Mouse (Mus musculus) 3T3-L1 (cell line): ENCODE measurements around the gene Cldn4.

Experiments
- DNase-seq: peaks from one replicate; pipeline ENCODE4 v3.0.0-alpha.2; 2015; ENCODE audit warnings: low read depth, low spot score

The Cldn4 gene

GRCm38 (mm10) chr5:134932903-134933276, 13.8 kb downstream of the Cldn4 start:
- DNase-seq = peak; percentile 92

DNA sequence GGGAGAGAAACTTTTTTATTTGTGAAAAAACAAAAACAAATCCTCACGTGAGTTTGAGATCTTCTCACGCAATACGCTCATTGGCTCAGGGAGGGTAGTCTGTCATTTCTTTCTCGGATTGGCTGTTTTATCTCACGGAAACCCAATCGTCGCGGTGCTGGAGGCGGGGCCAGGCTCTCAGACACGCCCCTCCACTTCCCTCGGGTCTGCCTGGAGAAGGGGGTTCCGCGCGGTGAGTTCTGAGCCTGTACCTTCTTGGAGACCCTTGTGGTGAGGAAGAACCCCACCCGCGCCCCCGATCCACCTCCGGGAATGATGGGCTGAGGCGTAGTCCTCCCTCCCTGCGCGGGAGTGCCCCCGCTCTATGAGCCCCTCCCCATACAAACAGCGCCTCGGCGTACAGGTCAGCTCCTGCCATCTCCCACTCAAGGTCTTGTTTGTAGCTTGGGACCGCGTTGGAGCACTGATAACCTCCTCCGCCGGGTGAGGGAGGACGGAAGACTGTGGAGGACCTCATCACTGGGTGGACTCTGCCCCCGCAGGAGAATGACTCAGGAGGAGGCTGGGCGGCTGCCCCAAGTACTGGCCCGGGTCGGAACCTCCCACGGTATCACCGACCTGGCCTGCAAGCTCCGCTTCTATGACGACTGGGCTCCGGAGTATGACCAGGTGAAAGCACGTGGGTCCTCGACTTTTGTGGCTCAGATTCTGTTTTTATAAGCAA, 14.4 kb downstream of the Cldn4 start, which contains the start of gene Mettl27:
Gene Mettl27, plus strand, starts transcription at position 190 of the 724 bp plus-strand sequence.
- DNase-seq = peak; percentile 94

DNA sequence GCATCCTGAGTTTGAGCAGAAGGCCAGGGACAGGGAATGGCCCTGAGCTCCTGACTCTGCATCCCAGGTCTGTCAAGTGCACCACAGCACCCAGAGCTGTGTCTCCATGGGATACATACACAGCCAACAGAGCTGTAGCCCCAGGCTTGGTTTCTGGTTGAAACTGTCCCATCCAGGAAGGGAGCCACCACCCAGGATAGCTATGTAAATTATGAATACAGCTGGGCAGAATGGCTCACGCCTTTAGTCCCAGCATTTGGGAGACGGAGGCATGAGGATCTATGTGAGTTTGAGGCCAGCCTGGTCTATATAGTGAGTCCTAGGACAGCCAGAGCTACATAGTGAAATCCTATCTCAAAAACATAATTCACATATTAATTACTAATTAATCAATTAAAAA, 16.7 kb downstream of the Cldn4 start:
- no peak for DNase-seq

GRCm38 (mm10) chr5:134926726-134927125, 20.0 kb downstream of the Cldn4 start:
- no peak for DNase-seq

DNA sequence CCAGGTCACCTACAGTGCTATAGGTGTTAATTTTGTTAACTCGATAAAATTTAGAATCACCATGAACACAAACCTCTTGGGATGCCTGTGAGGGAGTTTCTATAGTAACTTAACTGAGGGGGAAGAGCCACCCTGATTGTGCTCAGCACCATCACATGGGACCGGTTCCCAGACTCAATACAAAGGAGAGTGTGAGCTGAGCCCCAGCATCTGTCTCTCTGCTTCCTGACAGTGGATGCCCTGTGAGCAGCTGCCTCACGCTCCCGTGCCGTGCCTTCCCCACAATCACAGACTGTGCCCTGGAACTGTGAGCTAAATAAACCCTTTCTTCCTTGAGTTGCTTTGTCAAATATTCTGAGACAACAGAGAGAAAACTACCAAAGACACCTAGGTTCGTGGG, 23.6 kb downstream of the Cldn4 start:
- no peak for DNase-seq

DNA sequence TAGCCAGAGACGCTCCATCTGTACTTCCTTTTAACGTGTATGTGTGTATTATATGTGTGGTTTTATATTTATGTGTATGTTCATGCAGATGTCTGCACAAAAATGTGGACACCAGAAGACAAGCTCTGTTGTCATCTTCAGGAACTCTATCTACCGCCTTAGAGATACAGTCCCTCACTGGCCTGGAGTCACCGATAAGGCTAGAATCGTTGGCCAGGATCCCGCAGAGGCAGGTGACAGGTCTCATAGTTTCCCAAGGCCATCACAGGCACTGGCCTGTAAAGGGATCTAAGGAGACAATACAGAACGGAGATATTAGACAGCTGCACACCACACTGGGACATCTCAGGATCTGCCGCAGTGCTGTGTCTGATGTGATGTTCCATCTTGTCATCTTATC, 25.6 kb downstream of the Cldn4 start:
- no peak for DNase-seq

DNA sequence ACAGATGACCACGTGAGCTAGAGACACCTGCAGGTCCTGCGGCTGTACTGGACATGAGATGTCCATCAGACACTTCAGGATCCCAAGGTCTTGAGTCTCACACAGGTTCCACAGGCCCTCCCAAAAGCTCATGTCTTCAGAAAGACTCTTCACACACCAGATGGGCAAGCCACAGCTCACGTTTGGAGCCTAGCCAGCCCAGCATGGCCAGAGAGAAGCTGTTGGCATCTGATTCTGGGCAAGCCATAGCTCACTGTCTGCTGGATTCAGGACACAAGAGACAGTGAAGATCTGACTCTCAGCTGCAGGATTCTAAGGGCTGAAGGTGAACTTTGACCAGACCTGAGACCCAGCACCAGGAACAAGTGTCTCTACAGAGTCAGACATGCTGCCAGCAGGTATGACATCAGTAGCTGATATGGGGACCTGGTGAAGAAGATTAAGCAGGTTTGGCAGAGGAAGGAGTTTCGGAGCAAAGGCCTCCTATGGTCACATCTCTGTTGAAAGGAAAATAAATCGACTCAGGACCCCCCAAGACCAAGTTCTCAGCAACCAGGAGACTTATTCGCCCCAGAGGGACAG, 26.5 kb downstream of the Cldn4 start:
- DNase-seq = no peak

DNA sequence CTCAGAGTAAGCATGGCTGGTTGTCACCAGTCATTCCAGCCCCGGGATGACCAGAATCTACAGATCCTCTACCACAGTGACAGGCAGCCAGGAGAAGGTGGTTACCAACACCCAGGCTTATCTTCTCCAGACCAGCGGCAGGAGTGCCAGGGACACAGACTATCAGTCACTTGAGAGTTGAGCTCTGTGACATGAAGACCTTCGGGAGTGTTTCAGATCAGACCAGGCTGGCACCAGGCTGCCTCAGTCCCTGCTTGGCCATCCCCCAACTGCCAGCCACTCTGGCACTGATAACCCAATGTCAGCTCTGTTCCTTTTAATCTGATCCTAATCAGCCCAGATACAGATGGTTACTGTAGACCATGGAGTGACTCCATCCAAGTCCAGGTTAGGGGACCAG, 27.6 kb downstream of the Cldn4 start:
- no peak for DNase-seq

- peak; percentile 69 for DNase-seq
Observed at GRCm38 (mm10) chr5:134918071-134918832, 28.5 kb downstream of the Cldn4 start.

- no peak for DNase-seq
Observed at GRCm38 (mm10) chr5:134915311-134915710, 31.4 kb downstream of the Cldn4 start, which contains the start of gene Cldn13. Gene Cldn13 (minus strand): TSS chr5:134915526.

GRCm38 (mm10) chr5:134914510-134914909, 32.2 kb downstream of the Cldn4 start:
- DNase-seq = no peak

GRCm38 (mm10) chr5:134913753-134914152, 33.0 kb downstream of the Cldn4 start:
- DNase-seq = no peak

GRCm38 (mm10) chr5:134913352-134913751, 33.4 kb downstream of the Cldn4 start:
- DNase-seq = no peak

DNA sequence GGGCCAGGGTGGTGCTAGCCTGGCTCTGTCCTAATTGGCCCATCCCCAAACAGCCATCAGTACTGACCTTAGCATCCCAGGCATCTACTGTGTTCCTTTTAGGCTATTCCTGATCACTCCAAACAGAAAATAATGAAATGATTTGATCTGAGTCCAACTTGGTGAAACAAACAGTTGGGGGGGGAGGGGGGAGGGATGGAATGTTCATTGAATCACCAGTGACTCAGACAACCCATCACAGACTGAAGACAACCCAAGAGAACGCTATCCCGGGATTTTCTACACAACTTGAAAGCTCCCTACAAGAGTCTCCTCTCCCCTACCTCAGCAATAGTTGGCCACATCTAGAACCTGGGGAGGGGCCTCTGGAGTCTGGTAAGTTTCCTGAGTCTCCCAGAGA, 34.8 kb downstream of the Cldn4 start:
- DNase-seq = peak; percentile 73

GRCm38 (mm10) chr5:134907135-134907534, 39.6 kb downstream of the Cldn4 start:
- DNase-seq = peak; percentile 95

GRCm38 (mm10) chr5:134906633-134907032, 40.1 kb downstream of the Cldn4 start, which contains the start of gene Tmem270:
Gene Tmem270 (minus strand): TSS chr5:134906733.
- DNase-seq = no peak

GRCm38 (mm10) chr5:134901644-134902027, 45.1 kb downstream of the Cldn4 start:
- DNase-seq = no peak

GRCm38 (mm10) chr5:134901012-134901643, 45.6 kb downstream of the Cldn4 start:
- peak; percentile 71 for DNase-seq

DNA sequence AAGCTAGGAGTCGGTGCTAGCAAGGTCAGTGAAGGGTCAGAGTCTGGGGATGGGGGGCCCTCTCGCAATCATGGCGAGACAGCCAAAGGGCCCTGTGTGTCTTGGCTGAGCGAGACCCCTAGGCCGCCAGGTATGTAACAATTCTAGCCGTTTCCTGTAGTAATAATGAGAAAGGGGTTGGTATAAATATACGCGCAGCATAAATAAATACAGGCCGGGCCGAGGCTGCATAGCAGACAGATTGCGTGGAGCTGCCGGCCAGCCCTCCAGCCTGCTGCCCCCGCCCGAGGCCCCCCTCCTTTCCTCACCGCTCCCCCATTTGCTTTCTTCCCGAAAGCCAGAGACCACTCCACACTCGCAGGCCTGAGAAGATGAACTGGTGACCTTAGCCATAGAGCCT, 49.1 kb downstream of the Cldn4 start:
- no peak for DNase-seq

- no peak for DNase-seq
Observed at GRCm38 (mm10) chr5:134896965-134897364, 49.8 kb downstream of the Cldn4 start.

GRCm38 (mm10) chr5:134895291-134895690, 51.4 kb downstream of the Cldn4 start:
- DNase-seq = no peak
